Mouse (Mus musculus) liver, embryonic 12.5 days (tissue): ENCODE measurements around the gene Tbc1d10c. TPM values are rescaled to one million over a fixed set of nuclear protein-coding genes. Genes with fewer than 3 reads are reported as not detected.
A peak's percentile ranks its signal among the peaks of the same experiment; 100 is the strongest.

Experiments used
- ATAC-seq: fragments of 200-750 bp; cut with Nextera tagmentation; 2 replicates; pipeline ENCODE4 v1.8.0; 2017; ENCODE audit warnings: moderate number of reproducible peaks, mild to moderate bottlenecking, moderate library complexity
- H3K27ac ChIP-seq: fragments of 300-500 bp; sonication (generic); 2 replicates; pipeline ENCODE4 v1.5.1; 2016; ENCODE audit warnings: mild to moderate bottlenecking
- H3K27me3 ChIP-seq: fragments of 300-500 bp; sonication (generic); replicated peaks from 2 replicates; pipeline ENCODE4 v1.6.1; 2016; ENCODE audit warnings: mild to moderate bottlenecking, moderate library complexity
- H3K36me3 ChIP-seq: fragments of 300-500 bp; sonication (generic); 2 replicates; pipeline ENCODE4 v1.6.1; 2016; ENCODE audit warnings: mild to moderate bottlenecking, moderate library complexity
- H3K4me1 ChIP-seq: fragments of 300-500 bp; sonication (generic); 2 replicates; pipeline ENCODE4 v1.6.1; 2016
- H3K4me2 ChIP-seq: fragments of 300-500 bp; sonication (generic); 2 replicates; pipeline ENCODE4 v1.6.1; 2016; ENCODE audit warnings: mild to moderate bottlenecking, moderate library complexity
- H3K4me3 ChIP-seq: fragments of 300-500 bp; sonication (generic); 2 replicates; pipeline ENCODE4 v1.5.1; 2016; ENCODE audit warnings: mild to moderate bottlenecking, moderate library complexity
- H3K9ac ChIP-seq: fragments of 300-500 bp; sonication (generic); 2 replicates; pipeline ENCODE4 v1.6.1; 2016; ENCODE audit warnings: mild to moderate bottlenecking, moderate library complexity
- H3K9me3 ChIP-seq: fragments of 300-500 bp; sonication (generic); replicated peaks from 2 replicates; pipeline ENCODE4 v1.6.1; 2016; ENCODE audit warnings: mild to moderate bottlenecking, moderate library complexity
- WGBS: fragments of 180-500 bp; shearing (Covaris S2); methylation state at CpG from one replicate; pipeline ENCODE4 v1.1.7; 2016; ENCODE audit not compliant: insufficient replicate concordance; 5-methylcytosine and 5-hydroxymethylcytosine counted together
- polyA plus RNA-seq: library from polyadenylated mRNA; unstranded; fragments of >200 nt; fragmentation: Nextera tagmentation; extraction: Ambion mirVana; gene quantifications from 2 replicates; pipeline ENCODE4 v1.2.1, GENCODE M21; 2016

Tbc1d10c gene
- polyA plus RNA-seq, 1 experiment from 2014 or later, result 4.9 TPM

- Histone ChIP-seq H3K4me1 (peaks cover 85% of the 10 kb centered on the region), H3K27ac (peak overlapping the region; percentile 53; the same call in 1 of the 2 replicates), H3K4me3 (no peak overlapping the region), H3K36me3 (peaks cover 77% of the 10 kb centered on the region), H3K4me2 (no peak overlapping the region), H3K27me3 (no peaks in the 10 kb centered on the region), H3K9ac (peak overlapping the region; percentile 13; the same call in 1 of the 2 replicates), H3K9me3 (no peaks in the 10 kb centered on the region)
- ATAC-seq, result no peak
- WGBS, result 70% methylated on average over 3 of the region's 3 CpGs
These were observed 6.1 kb upstream of the Tbc1d10c start for GRCm38 (mm10) chr19:4197180-4197579.

- no peak for ATAC-seq
- Histone ChIP-seq H3K9me3 (no peaks in the 10 kb centered on the region), H3K27ac (peak overlapping the region; percentile 28; the same call in 1 of the 2 replicates), H3K27me3 (no peaks in the 10 kb centered on the region), H3K4me2 (no peak overlapping the region), H3K9ac (peak overlapping the region; percentile 13; the same call in 1 of the 2 replicates), H3K4me3 (no peak overlapping the region), H3K4me1 (peaks cover 80% of the 10 kb centered on the region), H3K36me3 (peaks cover 77% of the 10 kb centered on the region)
- 55% methylated on average over 5 of the region's 5 CpGs for WGBS
These were observed 5.5 kb upstream of the Tbc1d10c start for GRCm38 (mm10) chr19:4196548-4196947.

- peaks cover 77% of the 10 kb centered on the region for H3K36me3 ChIP-seq
- H3K9me3 ChIP-seq, result no peaks in the 10 kb centered on the region
- peaks cover 85% of the 10 kb centered on the region for H3K4me1 ChIP-seq
- 74% methylated on average over 2 of the region's 2 CpGs for WGBS
- no peak for ATAC-seq
- no peak overlapping the region for H3K4me3 ChIP-seq
- H3K9ac ChIP-seq, result no peak overlapping the region
- H3K27ac ChIP-seq, result no peak overlapping the region
- H3K27me3 ChIP-seq, result no peaks in the 10 kb centered on the region
- no peak overlapping the region for H3K4me2 ChIP-seq
These were observed 5.0 kb upstream of the Tbc1d10c start for GRCm38 (mm10) chr19:4196048-4196447.

DNA sequence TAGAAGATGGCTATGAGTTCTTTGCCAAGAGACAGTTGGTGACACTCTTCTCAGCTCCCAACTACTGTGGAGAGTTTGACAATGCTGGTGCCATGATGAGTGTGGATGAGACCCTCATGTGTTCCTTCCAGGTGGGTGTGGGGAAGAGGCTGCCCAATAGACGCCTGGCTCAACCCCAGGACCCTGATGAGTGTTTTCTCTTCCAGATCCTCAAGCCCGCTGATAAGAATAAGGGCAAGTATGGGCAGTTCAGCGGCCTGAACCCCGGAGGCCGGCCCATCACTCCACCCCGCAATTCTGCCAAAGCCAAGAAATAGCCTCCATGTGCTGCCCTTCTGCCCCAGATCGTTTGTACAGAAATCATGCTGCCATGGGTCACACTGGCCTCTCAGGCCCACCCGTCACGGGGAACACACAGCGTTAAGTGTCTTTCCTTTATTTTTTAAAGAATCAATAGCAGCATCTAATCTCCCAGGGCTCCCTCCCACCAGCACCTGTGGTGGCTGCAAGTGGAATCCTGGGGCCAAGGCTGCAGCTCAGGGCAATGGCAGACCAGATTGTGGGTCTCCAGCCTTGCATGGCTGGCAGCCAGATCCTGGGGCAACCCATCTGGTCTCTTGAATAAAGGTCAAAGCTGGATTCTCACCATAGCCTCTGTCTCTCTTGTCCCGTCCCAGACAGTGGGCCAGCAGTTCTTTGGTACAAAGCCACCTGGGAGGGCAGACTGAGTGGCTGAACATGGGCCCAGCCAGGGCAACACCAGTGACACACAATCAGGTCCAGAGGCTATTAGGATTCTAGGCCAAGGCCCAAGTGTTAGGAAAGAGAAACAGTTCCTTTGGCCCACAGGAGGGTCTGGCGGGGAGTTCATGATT, 3.9 kb upstream of the Tbc1d10c start:
- Histone ChIP-seq H3K36me3 (peaks cover 71% of the 10 kb centered on the region), H3K4me1 (peaks cover 84% of the 10 kb centered on the region), H3K9ac (no peak overlapping the region), H3K9me3 (no peaks in the 10 kb centered on the region), H3K27ac (peak overlapping the region; percentile 91; the same call in 1 of the 2 replicates), H3K4me2 (no peak overlapping the region), H3K4me3 (no peak overlapping the region), H3K27me3 (no peaks in the 10 kb centered on the region)
- 77% methylated on average over 12 of the region's 12 CpGs for WGBS
- no peak for ATAC-seq

- Histone ChIP-seq H3K4me3 (peak overlapping the region; percentile 93; the same call in 1 of the 2 replicates), H3K9ac (0 out of 2 replicates have a peak overlapping the region, but pooled peaks have one; percentile 12), H3K36me3 (peaks cover 63% of the 10 kb centered on the region), H3K27ac (peak overlapping the region; percentile 91), H3K4me2 (peak overlapping the region; percentile 89), H3K9me3 (no peaks in the 10 kb centered on the region), H3K27me3 (no peaks in the 10 kb centered on the region), H3K4me1 (peaks cover 75% of the 10 kb centered on the region)
- no peak for ATAC-seq
- WGBS, result 76% methylated on average over 8 of the region's 8 CpGs
These were observed 3.1 kb upstream of the Tbc1d10c start for GRCm38 (mm10) chr19:4194021-4194724.

GRCm38 (mm10) chr19:4193129-4193528, 2.0 kb upstream of the Tbc1d10c start:
- H3K4me2 ChIP-seq, result peak overlapping the region; percentile 89
- 50% methylated on average over 6 of the region's 6 CpGs for WGBS
- H3K36me3 ChIP-seq, result peaks cover 52% of the 10 kb centered on the region
- no peak for ATAC-seq
- no peaks in the 10 kb centered on the region for H3K27me3 ChIP-seq
- peak overlapping the region; percentile 91 for H3K27ac ChIP-seq
- peaks cover 68% of the 10 kb centered on the region for H3K4me1 ChIP-seq
- peak overlapping the region; percentile 97 for H3K9ac ChIP-seq
- peak overlapping the region; percentile 93 for H3K4me3 ChIP-seq
- H3K9me3 ChIP-seq, result no peaks in the 10 kb centered on the region

- H3K4me1 ChIP-seq, result peaks cover 64% of the 10 kb centered on the region
These were observed 1.3 kb upstream of the Tbc1d10c start for GRCm38 (mm10) chr19:4192251-4192985.

DNA sequence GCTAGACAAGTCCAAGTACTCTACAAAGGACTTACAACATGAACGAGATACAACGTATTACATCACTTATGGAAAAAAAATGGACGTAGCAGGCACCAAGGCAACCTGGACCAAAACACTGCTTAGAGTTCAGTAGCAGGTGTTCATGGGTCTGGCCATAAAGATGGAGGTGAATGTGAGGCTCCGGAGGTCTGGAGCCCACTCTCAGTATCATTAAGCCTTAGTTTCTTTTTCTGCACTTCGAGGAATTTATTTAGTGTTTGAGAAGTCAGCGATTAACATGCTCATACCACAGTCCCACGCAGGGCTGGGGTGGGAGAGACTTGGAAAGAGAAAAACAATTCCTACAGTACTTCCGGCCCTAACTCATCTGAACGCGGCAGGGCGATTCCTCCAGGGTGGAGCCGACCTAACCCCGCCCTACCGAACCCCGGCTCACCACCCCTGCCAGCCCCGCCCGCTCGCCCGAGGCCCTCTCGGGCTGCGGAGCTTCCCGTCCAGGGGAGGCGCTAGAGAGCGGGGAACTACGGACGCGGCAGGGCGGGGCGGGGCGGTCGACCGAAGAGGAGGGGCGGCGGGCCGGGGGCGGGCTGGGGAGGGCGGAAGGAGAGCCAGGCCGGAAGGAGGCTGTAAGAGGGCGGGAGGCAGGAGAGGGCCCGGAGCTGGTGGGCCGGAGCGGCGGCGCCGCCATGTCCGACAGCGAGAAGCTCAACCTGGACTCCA, 605 bp upstream of the Tbc1d10c start, which contains the start of gene Ppp1ca:
Ppp1ca (plus strand) TSS at position 538 of the 723 bp plus-strand sequence.
- H3K4me2 ChIP-seq, result peak within 1 kb of the TSS; percentile 89
- peaks cover 38% of the 10 kb centered on the region for H3K36me3 ChIP-seq
- H3K4me3 ChIP-seq, result peak within 1 kb of the TSS; percentile 93
- no peaks in the 10 kb centered on the region for H3K27me3 ChIP-seq
- H3K9ac ChIP-seq, result peak within 1 kb of the TSS; percentile 97
- no peaks in the 10 kb centered on the region for H3K9me3 ChIP-seq
- ATAC-seq, result peak; percentile 93
- WGBS, result 6% methylated on average over 39 of the region's 47 CpGs
- peak within 1 kb of the TSS; percentile 91 for H3K27ac ChIP-seq
- H3K4me1 ChIP-seq, result peaks cover 56% of the 10 kb centered on the region

More at GRCm38 (mm10) chr19:4192251-4192985, 1.3 kb upstream of the Tbc1d10c start:
- under 1% methylated on average over 46 of the region's 52 CpGs for WGBS
- Histone ChIP-seq H3K4me3 (peak overlapping the region; percentile 93), H3K9me3 (no peaks in the 10 kb centered on the region), H3K27ac (peak overlapping the region; percentile 91), H3K9ac (peak overlapping the region; percentile 97), H3K27me3 (no peaks in the 10 kb centered on the region), H3K4me2 (peak overlapping the region; percentile 89), H3K36me3 (peaks cover 45% of the 10 kb centered on the region)
- ATAC-seq, result peak; percentile 58

DNA sequence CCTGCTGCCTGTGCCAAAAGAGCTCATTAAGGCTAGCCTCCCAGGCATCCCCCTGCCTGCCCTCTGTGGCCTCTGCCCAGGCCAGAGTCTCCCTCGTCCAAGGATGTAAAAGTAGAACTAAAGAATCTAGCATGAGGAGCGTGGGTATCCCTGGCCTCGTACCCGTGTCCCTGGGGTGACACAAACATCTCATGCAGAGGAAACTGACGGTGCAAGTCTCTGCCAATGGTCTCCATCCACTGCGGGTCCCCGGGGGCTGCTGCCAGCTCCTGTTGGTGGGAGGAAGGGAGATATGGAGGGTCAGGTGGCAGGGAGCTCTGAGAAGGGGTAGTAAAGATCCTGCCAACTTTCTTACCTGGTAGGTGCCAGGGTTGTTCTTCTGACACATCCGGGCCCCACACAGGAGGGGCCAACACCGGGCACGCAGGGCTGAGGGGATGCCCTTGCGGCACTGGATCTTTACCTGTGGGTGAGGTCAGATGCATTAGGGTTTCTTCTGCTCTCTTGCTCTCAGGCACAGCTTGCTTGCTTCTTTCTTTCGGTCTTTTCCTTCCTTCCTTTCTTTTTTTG, 1.9 kb downstream of the Tbc1d10c start:
- H3K36me3 ChIP-seq, result peaks cover 12% of the 10 kb centered on the region
- peaks cover 50% of the 10 kb centered on the region for H3K4me1 ChIP-seq
- H3K27me3 ChIP-seq, result no peaks in the 10 kb centered on the region
- H3K9ac ChIP-seq, result no peak overlapping the region
- no peak overlapping the region for H3K27ac ChIP-seq
- ATAC-seq, result no peak
- WGBS, result 73% methylated on average over 12 of the region's 12 CpGs
- H3K4me2 ChIP-seq, result no peak overlapping the region
- no peak overlapping the region for H3K4me3 ChIP-seq
- no peaks in the 10 kb centered on the region for H3K9me3 ChIP-seq

DNA sequence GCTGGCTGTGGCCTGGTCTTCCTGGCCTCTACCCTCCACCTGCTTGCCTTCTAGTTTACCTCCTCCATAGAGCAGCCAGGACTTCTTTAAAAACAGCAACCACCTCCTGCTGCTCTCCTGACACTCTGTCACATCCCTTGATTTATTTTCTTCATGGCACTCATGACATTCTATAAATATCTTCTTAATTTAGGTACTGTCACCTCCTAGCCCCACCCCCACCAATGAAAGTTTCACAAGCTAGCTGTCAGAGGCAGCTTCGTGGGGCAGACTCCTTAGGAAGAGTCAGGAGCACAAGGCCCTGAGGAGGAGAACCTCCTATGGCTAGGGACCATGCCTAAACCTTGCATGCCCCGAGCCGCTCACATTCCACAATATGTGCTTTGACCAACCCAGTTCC, 3.8 kb downstream of the Tbc1d10c start:
- 79% methylated on average over 3 of the region's 3 CpGs for whole genome bisulfite sequencing
- no peaks in the 10 kb centered on the region for H3K36me3 ChIP-seq
- H3K27me3 ChIP-seq, result no peaks in the 10 kb centered on the region
- no peak overlapping the region for H3K4me3 ChIP-seq
- no peak for ATAC-seq
- H3K4me2 ChIP-seq, result no peak overlapping the region
- no peak overlapping the region for H3K27ac ChIP-seq
- H3K9ac ChIP-seq, result no peak overlapping the region
- H3K9me3 ChIP-seq, result no peaks in the 10 kb centered on the region
- peaks cover 38% of the 10 kb centered on the region for H3K4me1 ChIP-seq
